Mouse (Mus musculus): ENCODE results near the gene Mettl21e.
"Not testable (repeated sequence)": the region's sequence is repeated elsewhere in the genome, so short reads cannot be mapped to it uniquely, and the experiment has no call there.

Mettl21e gene

DNA sequence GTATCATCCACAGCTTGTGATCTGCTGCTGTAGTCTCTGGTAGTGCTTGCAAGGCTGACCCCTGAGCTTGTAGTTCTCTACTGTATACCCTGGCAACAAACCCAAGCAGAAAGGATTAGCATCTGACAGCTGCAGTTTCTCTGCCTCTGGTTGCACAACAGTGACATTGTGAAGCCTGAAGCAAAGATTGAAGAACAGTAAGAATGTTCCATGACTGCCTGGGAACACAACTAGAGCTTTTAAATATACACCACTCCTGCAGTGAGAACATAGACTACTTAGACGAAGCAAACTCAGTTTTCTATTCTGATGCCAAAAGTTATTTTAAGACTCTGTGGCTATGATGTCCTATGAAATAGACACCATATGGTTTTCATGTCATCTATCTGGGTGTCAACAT lies at the start of gene Mettl21e:
Gene Mettl21e (minus strand): TSS at position 86 of the 400 bp plus-strand sequence.
- DNase-seq (ENCODE audit: low spot score): no peak

DNA sequence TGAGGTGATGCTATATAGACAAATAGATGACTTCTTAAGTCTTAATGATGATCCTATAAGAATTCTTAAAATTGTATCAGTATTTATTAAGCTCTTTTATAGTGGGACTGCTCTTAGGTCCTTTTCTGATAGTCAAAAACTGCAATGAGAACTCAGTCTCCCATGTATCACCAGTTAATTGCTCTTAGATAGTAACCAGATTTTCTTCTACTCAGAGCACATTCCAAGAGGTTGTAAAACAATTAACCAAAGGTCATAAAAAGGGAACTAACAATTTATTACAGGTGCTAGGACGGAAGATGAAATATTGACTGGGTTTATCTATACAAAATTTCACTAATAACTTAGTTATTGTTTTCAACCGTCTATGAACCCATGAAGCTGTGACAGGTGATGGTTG lies 21.7 kb upstream of the Mettl21e start:
- not testable (repeated sequence) for DNase-seq (ENCODE audit: low spot score)

DNA sequence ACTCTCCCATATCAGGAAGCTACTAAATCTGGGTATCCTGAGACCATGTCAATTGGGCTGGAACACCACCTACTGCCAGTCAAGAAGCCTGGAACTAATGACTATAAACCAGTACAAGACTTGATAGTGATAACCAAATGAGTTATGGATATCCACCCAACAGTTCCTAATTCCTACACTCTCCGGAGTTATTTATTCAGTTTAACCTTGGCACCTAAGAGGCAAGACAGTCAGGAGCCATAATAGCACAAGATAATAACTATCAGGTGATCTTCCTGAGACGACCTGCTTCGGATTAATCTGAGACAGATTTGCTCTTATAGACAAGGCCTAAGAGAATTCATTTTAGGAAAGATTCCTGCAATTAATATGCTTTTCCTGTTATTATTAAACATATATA lies 21.2 kb upstream of the Mettl21e start:
- DNase-seq (ENCODE audit: low spot score): no peak

DNA sequence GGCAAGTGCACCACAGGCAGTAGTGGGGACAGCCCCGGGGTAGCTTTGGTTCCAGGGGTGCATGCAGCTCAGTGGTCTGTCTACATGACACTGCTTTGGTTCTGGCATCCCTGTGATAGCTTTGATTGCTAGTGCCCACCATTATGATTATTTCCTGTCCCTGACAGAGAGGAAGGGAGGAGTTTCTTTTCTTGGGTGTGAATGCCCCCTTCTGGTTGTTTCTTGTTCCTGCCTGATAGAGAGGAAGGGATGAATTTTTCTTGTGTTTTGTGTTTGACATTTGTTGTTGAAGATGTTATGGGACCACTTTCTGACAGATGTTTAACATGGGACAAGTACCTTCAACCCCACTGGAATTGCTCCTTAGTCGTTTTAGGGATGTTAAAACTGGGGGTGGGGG lies 18.5 kb upstream of the Mettl21e start:
- no peak for DNase-seq (ENCODE audit: low spot score)

DNA sequence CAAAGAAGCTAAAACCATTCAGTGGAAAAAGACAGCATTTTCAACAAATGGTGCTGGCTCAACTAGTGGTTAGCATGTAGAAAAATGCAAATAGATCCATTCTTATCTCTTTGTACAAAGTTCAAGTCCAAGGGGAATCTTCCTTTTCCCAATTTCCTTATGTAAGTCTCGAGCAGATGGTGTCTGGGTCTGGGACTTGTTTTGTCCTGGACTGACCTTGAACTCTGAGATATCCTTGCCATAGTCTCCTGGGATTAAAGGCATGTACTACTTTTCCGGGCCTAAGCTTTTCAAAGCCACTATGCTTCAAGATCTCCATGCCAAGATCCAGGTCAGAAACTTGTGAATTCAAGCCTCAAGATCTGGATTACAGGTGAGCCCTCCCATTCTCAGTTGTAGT lies 16.6 kb upstream of the Mettl21e start:
- no peak for DNase-seq (ENCODE audit: low spot score)

GRCm38 (mm10) chr1:44234531-44234930 lies 15.8 kb upstream of the Mettl21e start:
- not testable (repeated sequence) for DNase-seq (ENCODE audit: low spot score)

GRCm38 (mm10) chr1:44229044-44229443 lies 10.3 kb upstream of the Mettl21e start:
- DNase-seq (ENCODE audit: low spot score): no peak

- no peak for DNase-seq (ENCODE audit: low spot score)
Observed at GRCm38 (mm10) chr1:44217118-44217517, 1.6 kb downstream of the Mettl21e start.

GRCm38 (mm10) chr1:44216352-44217116 lies 2.2 kb downstream of the Mettl21e start:
- DNase-seq (ENCODE audit: low spot score): no peak

DNA sequence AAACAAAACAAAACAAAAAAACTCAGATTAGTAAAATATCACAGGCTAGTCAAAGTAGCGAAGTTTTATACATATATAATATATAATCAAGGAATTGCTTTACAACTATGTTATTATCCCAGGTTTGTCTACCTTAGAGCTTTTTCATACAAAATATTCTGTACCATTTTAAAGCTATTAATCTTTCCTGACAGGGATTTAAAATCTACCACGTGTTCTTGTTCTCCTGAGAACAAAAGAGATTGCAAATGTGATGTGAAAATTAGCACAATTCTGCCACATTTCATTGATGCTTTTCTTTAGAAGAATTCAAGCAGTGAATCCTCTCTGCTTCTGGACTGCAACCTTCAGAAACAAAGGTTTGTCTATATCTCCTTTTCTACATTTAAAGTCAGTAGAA lies 4.3 kb downstream of the Mettl21e start:
- no peak for DNase-seq (ENCODE audit: low spot score)

DNA sequence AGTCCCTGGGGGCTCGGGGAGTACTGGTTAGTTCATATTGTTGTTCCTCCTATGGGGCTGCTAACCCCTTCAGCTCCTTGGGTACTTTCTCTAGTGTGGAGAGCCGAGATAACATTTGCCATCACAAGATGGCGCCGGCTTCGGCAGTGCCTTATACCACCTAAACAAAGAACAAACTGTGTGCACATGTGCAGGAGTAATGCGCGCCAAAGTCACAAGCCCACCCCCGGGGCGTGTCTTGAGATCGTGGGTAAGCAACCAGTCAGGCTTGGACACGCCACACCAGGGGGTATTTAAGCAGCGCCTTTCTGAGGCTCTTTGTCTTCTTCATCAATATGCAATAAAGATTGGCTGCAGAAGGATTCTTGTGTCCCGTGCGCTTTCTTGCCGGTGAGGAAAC lies 15.9 kb downstream of the Mettl21e start:
- no peak for DNase-seq (ENCODE audit: low spot score)

- DNase-seq (ENCODE audit: low spot score): no peak
Observed at GRCm38 (mm10) chr1:44198273-44199171, 20.2 kb downstream of the Mettl21e start.

DNA sequence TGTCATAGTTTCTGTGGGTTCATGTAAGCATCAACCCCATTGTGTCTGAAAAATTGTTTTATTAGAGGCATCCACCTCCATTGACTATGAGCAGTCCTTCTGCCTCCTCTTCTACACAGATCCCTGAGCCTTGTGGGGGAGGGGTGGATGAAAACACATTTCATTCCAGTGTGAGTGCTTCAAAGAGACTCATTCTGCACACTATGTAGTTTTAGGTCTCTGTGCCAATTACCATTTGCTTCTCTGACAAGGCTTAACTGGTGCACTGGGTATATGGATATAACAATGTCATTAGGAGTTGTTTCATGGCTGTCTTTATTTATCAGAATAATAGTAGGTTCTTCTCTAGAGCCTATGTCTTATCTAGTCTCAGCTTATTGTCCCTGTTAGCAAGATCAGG lies 32.4 kb downstream of the Mettl21e start:
- DNase-seq (ENCODE audit: low spot score): no peak

DNA sequence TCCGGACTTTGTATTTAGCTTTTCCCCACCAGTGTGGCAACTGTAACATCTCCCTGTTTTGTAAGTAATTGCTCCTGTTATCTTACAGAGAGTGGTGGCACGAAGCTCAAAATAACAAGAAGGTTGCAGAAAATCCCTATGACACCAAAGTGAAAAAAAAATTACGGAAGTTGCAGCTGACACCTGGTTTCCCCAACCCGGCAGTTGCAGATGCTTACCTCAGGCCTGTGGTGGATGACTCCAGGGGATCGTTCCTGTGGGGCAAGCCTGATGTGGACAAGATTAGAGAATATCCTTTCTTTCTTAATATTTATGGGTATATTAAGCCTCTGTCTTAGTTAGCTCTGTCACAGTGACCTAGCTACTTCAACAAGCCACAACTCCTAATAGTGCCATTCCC lies 40.7 kb downstream of the Mettl21e start:
- no peak for DNase-seq (ENCODE audit: low spot score)

- DNase-seq (ENCODE audit: low spot score): no peak
Observed at GRCm38 (mm10) chr1:44173903-44174302, 44.9 kb downstream of the Mettl21e start.

DNA sequence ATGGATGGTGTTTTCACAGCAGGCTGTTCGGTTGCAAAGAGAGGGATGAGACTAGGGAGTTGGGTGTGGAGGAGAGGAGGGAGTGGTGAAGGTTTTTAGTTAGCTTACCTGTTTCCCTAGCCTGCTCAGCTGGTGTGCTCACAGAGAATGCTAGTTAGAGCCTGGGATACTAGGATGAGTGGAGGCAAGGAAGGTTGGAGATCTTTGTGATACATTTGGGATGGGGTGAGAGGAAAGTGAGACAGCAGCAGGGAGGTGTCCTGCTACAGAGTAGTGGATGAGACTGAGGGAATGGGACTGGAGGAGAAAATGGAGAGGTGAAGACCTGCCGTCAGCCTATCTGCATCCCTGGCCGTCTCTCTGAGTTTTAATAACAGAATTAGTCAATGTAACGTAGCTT lies 46.1 kb downstream of the Mettl21e start:
- DNase-seq (ENCODE audit: low spot score): no peak

DNA sequence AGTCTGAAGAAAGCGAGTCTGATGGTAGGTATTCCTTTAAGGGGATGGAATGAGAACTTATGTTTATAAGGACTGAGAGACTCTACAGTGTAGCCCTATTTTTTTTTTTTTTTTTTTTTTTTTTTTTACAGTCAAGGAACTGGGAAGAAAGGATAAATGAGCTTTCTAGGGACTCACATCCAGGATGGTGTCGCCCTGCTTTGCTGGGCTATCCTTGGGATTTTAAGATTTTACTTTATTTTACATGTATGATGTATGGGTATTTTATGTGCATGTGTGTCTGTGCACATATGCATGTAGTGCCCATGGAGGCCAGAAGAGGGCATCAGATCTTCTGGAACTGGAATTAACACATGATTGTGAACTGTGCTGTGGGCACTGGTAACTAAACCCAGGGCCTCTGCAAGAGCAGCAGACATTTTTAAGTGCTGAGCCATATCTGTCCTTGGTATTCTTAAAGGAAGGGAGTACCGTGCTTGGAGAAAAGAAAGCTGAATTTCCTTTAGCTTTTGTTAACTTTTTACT lies 50.8 kb downstream of the Mettl21e start:
- DNase-seq (ENCODE audit: low spot score): no peak

DNA sequence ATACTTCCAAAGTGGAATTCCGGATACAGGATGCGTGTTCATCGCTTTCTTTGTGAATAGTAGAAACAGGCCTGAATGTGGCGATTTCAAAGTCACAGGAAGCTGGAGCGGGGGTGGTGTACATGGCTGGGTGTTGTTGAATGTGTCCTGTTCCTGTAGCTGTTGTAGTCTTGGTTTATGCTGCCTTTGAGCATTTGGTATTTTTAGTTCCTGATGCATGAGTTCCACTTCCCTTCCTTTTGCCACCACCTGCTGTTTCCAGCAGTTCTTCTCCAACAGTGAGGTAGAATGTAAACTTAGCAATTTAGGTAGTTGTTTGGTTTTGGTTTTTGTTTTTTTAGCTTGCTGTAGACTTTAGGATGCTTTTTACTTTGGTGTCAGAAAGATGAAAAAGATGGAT lies 56.4 kb downstream of the Mettl21e start:
- no peak for DNase-seq (ENCODE audit: low spot score)

GRCm38 (mm10) chr1:44161818-44162217 lies 56.9 kb downstream of the Mettl21e start:
- no peak for DNase-seq (ENCODE audit: low spot score)

GRCm38 (mm10) chr1:44158317-44158716 lies 60.4 kb downstream of the Mettl21e start:
- DNase-seq (ENCODE audit: low spot score): no peak

GRCm38 (mm10) chr1:44155287-44155686 lies 63.5 kb downstream of the Mettl21e start:
- DNase-seq (ENCODE audit: low spot score): peak; percentile 32
